Mouse (Mus musculus) heart, adult 2 months (tissue): ENCODE data around the gene Cd79a.

Experiments
- CTCF ChIP-seq: fragments of 200-600 bp; IDR thresholded peaks from 2 replicates; pipeline ENCODE4 v1.8.1; 2022; ENCODE audit warnings: antibody characterized with exemption, mild to moderate bottlenecking, moderate library complexity
- EP300 ChIP-seq: fragments of 200-500 bp; IDR thresholded peaks from 2 replicates; pipeline ENCODE4 v1.6.1; 2011; ENCODE audit warnings: low read depth, low read length, control low read depth; ENCODE audit not compliant: insufficient read depth
- POLR2A ChIP-seq: fragments of 200-500 bp; IDR thresholded peaks from 2 replicates; pipeline ENCODE4 v1.6.1; 2011; ENCODE audit warnings: mild to moderate bottlenecking, low read depth, low read length, control low read depth; ENCODE audit not compliant: insufficient read depth

DNA sequence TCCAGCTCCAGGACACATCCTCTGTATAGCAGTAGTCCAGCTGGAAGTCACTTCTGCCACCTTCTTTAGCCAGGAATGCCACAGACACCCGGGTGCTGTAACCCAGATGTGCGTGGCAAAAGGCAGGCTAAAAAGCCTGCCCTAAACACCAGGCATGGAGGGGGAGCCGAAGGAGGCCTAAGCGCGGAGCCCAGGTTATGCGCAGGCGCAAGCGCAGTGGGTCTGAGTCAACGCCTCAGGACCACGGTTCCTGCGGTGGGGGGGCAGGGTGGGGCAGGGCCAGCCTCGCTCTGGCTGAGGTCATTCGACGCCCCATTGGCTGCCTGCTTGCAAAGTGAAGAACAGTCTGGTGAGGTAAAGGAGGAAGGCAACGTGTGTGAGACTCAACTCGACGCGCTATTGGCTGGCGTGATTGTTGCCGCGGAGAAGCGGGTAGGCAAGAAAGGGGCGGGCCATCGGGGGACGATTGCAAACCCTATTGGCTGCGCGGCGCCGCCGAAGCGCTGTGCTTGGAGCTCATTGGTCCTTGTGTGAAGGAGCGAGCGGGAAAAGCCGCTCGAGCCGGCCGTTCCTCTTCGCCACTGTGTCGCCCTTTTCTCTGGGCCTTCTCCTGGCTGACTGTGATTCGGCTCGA lies 27.5 kb upstream of the Cd79a start, which contains the start of the genes Lypd4 and Dmrtc2:
- no peak for TF ChIP-seq POLR2A
- no peak for TF ChIP-seq CTCF
- no peak for TF ChIP-seq EP300
